Mouse (Mus musculus): ENCODE results near the gene Fhad1.
A peak's percentile ranks its signal among the peaks of the same experiment; 100 is the strongest.

Gene Fhad1

DNA sequence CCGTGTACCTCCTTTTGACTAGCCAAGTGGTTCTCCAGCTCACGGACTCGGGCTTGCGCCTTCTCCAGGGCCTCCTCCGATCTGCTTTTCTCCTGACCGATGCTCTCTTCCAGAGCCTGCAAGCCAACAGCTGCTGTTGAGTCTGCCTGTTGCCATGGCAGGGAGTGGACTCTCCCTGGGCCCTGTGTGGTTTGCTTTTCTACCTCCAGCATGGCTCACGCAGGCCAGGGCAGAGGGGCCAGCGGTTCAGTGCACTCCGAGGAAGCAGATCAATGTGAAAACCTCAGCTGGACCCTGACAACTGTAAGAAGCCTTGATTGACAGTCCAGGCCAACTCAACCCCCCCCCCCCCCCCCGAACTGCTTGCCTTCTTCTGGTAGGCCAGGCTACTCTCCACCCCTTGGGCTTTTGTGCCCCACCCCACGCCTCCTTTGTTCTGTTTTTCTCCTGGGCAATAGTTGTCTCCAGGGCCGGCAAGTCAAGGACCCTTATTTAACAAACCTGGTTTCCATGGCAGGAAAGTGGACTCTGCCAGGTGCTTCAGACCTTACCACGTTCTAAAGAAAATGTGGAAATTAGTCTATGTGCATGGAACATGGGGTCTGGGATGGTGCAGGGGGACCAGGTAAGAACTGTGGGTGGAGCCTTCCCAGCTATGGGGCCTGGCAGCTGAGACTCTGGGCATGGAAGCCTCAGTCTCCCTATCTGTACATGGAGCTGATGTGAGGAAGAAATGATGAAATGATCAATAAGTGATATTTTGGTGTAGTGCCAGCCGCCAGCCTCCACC is 81.9 kb downstream of the Fhad1 start:
- DNase-seq (ENCODE audit: low read depth, low spot score), result no peak

DNA sequence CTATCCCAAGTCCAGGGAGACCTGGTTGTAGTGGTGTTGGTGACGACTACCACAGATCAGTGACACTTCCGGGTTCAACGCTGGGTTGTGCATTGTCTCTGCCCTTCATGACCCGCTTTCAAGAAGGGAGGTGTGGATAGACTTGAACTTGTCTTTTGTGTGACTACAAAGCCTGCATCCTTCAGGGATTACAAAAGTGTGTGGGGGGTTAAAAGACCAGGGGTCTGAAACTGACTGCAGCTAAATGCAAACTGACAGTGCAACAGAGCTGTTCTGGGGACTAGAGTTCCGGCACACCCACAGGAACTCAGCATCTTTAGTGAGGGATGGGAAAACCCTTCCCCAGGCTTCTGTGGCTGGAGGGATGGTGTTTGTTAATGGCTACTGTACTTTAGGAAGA is 83.4 kb downstream of the Fhad1 start:
- DNase-seq (ENCODE audit: low read depth, low spot score), result no peak

DNA sequence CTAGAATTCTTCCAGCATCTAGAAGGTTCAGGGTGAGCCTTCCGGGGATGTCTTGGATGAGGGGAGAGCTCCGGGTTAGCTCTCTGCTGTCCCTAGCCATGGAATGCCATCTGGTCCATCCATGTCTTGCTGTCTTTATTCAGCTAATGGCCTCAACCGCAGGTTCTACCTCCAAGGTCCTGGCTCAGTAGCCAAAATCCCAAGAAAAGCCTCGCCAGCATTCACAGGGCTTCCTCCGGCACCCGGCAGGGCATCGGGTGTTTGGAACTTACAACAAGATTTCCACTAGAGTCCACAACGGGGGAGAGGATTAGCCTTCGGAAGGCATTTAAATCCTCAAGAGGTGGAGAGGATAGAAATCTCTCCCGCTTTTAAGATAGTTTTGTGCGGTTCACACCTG is 84.9 kb downstream of the Fhad1 start:
- DNase-seq (ENCODE audit: low read depth, low spot score), result no peak

DNA sequence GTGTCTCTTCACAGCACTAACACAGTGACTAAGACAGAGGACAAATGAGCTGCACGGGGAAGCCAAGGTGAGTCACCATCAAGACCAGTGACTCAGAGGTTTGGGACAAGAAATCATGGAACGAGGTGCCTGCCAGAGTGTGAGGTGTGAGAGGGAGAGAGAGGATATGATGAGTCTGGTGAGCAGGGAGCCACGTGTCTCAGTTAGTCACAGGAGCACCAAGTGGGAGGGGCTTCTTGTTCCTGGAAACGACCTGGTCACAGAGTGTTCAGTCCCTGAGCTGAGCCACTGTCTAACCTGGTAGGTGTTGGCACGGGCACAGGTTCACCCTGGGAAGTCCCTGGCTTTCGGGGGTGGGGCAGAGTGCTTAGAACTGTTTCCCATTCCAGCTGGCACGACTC is 86.0 kb downstream of the Fhad1 start:
- DNase-seq (ENCODE audit: low read depth, low spot score), result peak; percentile 33

DNA sequence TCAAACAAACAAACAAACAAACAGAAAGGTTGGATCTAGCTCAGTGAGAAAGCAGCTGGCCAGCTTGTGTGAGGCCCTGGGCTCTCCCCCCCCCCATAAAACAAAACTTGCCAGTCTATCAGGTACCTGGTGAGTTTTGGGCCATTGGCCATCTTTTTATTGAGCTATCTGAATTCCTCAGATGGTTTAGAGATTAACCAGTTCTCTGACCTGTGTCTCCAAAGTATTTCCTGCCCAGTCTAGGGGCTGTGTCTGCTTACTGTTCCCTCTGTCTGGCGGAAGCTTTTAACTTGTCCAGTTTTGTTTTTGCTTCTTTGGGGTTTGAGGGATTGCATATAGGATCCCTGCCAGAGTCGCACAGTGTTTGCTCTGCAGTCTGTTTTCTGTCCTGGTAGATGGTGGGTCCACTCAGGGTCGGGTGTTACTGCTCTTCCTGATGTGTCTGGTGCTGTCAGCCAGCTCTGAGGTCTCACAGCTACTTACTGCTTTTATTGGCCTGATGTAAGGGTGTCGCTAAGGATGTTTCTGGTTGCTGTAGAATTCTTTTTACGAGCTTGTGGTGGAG is 89.0 kb downstream of the Fhad1 start:
- no peak for DNase-seq (ENCODE audit: low read depth, low spot score)

DNA sequence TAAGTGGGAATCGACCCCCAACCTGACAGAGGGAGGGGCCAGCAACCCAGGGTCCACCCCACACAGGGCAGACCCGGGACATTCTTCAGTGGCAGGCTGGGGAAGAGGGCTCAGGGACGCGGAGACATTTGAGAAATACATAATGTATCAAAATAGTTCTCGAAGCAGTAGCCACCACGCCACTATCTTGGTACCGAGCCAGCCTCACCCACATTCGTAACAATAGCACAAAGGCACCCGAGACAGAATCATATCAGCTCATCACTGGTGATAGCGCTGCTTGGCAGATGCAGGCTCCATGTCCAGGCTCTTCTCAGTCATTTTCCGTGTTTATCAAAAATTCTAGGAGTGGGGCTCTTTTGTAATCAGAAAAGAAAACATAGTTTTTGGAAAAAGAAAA is 90.9 kb downstream of the Fhad1 start:
- DNase-seq (ENCODE audit: low read depth, low spot score), result no peak

DNA sequence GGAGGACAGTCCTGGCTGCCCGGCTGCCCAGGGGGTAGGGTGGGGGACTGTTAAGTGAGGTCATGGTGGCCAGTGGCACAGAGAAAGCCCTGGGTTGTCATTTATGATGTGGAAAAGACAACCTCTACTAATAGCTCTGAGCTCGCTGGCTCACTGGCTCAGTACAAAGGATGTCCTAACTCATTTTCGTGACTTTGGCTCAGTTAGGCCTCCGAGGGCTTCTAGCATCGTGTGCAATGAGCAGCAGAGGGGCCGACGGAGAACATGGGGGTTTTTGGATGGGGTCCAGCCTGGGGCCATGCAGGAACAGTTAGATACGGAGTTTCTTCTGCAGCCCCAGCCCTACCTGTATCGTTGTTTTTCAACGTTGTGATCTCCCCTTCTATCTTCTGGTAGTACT is 94.5 kb downstream of the Fhad1 start:
- DNase-seq (ENCODE audit: low read depth, low spot score), result no peak

DNA sequence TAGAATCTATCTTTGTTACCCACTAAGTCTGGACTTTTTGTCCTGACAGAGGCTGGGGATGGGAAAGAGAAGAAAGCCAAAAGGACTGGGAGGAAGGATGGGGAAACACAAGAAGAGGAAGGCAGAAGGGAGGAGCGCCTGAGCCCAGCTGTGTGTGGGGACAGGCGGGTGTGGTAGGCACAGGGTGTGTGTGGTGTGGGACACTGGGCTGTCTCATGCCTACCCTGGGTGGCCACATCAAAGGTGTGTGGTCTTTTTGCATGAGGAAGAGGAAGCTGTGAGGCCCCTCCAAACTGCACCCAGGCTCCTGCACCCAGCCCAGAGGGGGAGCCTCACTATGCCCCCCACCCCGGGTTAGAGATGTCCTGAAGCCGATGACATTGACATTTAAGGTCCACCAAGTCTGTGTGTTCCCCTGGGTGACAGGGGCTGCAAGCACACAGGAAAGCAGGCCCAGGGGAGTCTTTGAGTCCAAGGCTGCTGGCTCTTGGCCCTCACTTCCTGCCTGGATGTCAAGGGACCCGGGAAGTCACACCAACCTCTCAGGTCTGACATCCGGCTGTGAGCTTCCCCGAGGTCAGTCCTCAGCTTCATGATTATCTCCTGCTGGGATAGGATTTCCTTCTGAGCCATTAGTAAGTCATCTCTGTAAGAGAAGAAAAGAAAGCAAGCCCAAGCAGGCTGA is 97.0 kb downstream of the Fhad1 start:
- no peak for DNase-seq (ENCODE audit: low read depth, low spot score)

DNA sequence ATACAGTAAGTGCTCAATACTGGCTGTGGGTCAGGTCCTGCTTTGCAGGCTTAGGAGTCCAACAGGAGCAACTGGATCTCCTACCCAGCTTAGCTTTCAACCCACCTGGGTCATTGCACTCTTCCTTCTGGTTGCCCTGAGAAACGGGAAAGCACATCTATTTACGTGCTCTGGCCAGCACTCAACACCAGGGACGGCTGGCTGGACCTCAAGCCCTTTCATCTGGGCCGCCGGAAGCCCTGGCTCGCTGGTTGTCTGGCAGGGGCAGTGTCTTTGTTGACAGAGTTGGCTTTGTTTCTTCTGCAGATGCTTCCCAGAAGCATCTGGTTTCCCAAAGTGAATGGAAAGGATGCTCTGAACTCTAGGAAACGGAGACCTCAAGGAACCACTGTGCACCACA is 100.8 kb downstream of the Fhad1 start:
- DNase-seq (ENCODE audit: low read depth, low spot score), result no peak

DNA sequence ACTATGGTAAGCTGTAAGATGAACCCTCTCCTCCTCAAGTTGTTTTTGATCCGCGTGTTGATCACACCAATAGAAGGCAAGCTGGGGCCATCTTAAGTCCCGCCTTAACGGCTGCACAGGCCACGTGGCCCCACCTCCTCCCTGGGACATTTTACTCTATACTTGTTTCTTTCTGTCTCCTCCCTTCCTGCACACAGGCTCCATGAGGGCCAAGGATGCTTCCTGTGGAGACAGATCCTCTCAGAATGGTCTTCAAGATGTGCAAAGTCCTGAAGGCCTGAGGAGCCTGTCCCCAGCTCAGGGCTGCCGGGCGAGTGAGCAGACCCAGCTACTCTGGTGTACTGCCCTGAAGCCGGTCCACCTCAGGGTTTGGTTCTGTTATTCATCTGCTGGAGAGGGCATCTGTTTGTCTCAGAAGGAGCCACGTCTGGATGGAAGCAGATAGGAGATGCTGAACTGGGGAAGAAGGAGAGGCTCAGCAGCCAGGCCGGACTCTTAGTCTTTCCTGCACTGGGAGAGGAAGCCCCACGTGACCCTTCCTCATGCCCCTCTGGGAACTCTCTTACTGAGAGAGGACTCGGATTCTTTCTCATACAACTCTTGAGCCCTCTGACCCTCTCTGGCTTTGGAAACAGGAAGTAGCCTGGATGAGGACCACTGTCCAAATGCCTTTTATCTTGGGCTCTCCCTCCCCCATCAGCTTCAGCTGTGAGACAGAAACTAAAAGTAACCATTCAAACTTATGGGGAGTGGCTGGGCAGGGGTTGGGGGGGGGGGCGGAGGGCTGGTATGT is 101.5 kb downstream of the Fhad1 start:
- peak; percentile 21 for DNase-seq (ENCODE audit: low read depth, low spot score)

DNA sequence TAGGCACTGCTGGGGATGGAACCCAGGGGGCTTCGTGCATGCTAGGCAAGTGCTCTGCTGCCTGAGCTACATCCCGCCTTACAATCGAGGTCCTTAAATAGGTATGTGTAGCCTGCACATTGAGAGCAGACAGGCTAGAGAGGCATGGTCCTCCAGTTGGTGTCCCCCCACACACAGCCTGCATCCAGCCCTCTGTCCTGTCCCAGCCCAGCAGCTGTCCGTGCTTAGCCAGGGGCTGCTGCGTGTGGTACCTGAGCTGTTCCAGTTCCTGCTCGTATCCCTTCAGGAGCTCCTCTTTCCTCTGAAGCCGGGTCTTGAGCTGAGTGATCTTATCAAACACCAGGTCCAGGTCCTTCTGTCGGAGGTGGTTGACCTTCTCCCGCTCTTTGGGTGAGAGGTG is 110.2 kb downstream of the Fhad1 start:
- no peak for DNase-seq (ENCODE audit: low read depth, low spot score)

DNA sequence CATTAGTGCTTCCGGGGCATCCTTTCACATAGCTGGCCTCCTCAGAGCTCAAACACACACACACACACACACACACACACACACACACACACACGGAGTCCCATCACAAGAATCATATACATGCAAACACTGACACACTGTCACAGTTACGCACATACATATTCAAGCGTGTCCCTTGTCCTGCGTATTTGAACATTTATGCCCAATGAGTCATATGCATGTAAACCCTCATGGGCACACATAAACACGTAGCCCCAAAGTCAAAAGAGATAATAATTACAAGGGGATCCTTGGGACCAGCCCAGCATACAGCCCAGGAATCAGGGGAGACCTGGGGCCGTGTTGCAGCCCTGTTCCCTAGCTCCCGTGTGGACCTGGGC is 112.4 kb downstream of the Fhad1 start:
- DNase-seq (ENCODE audit: low read depth, low spot score), result no peak

DNA sequence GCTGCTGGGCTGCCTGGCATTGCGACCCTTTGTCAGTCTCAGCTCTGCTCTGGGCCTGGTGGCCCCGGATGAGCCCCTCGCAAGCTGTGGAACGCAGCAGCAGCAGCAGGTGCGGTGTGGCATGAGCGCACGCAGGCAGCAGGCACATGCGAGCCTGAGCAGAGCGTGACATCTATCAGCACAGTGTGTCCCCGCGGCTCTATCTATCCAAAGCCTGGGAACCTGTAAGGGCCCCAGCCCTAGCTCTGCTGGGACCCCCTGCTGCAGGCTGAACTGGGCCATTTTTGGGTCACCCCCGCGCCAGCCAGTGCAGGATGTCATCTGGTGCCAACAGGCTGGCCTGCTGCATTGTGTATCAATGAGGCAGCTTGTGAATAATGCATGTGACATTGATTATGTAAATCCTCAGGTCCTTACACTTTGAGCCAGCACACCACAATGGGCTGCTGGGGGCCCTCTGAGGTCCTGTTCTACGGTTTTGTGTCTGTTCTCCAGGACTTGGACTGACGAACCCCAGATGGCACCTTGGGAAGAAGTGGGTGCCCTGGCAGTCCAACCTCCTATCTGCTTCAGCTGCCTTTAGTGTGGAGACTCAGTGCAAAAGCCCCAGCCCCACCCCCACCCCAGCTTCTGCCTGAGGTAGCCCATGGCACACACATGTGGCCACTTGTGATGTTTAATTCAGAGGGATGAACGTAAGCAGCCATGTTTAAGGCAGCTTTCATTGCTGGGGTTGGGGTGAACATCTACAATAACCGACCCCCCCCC is 113.0 kb downstream of the Fhad1 start:
- no peak for DNase-seq (ENCODE audit: low read depth, low spot score)

DNA sequence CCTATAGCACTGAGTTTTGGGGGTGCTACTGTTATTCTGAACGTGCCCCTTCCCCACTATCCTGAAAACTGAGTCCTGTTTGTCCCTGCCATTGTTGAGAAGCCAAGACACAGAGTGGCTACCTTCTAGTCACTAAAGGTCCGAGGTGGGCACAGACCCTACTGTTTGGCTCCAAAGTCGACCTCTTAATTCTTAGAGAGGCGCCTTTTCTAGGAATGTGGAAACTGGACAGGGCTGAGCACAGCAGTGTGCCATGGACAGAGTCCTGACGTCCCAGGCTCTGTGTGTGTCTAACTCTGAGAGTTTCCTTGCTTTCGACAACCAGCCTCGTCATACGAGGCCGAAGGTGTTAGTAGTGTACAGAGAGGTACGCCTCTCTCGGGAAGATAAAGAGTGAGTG is 114.5 kb downstream of the Fhad1 start:
- DNase-seq (ENCODE audit: low read depth, low spot score), result no peak

DNA sequence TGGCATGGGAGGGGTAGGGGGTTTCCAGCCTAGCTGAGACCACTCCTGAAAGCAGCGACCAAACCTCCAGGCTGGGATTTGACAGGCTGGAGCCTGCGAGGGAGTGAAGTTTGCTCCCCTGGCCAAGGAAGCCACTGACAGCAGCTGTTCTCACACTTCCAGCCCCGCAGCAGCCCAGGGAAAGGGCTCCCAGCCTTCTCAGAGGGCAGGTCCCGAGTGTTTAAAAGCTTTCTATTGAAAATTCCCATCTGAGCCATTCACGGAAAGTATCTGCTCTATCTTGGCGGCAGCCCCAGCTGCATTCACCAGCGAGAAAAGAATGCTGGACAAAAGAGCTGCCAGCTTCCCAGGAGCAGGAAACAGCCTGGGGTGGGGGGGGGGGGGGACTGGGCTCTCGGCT is 114.9 kb downstream of the Fhad1 start:
- no peak for DNase-seq (ENCODE audit: low read depth, low spot score)

DNA sequence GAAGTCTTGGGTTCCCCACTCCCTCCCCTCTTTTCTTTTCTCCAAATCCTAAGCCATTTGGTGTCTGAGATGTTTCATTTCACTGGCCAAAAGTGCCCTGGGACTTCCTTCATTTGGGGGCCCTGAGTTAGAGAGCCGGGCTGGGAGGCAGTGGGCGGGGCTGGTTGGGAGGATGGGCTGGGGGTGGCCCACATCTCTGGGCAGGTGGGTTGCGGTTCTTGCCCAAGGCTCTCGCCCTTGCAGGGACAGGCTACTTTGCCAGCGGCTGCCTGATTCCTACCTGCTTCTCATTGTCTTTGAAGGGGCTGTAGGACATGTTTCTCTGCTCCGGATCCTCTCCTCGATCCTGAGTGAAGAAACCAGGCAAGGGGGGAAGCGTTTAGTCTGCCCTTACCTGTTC is 116.0 kb downstream of the Fhad1 start:
- DNase-seq (ENCODE audit: low read depth, low spot score), result no peak

DNA sequence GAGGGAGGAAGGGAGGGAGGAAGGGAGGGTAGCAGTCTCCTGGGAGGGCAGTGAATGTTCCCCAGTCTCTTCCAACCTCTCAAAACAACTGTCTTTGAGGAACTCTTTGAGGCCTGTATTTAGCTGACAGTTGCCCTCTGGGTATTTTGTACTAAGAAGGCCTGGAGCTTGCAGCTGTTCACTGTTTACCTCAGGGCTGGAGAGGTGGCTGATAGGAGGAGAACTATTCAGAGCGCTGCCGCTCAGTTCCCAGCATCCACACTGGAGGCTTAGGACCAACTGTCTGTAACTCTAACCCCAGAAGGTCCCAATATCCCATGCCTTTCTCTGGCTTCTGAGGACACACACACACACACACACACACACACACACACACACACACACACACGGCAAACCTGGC is 117.0 kb downstream of the Fhad1 start:
- no peak for DNase-seq (ENCODE audit: low read depth, low spot score)

DNA sequence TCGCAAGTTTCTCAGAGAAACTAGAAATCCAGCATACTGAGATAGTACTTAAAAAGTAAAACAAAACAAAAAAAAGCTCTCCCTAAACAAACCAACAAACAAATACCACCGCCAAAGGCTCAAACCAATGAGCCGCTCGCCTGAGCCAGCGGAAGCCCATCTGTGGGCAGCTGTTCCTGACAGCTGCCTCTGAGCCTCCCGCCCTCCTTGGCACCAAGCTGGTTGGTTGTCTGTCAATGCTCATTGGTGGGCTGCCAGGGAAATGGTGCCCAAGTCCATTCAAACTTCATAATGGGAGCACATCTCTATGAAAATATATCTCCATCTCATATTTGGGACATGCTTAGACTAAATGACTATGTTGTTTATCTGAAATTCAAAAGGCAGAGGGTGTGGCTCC is 117.7 kb downstream of the Fhad1 start:
- no peak for DNase-seq (ENCODE audit: low read depth, low spot score)

DNA sequence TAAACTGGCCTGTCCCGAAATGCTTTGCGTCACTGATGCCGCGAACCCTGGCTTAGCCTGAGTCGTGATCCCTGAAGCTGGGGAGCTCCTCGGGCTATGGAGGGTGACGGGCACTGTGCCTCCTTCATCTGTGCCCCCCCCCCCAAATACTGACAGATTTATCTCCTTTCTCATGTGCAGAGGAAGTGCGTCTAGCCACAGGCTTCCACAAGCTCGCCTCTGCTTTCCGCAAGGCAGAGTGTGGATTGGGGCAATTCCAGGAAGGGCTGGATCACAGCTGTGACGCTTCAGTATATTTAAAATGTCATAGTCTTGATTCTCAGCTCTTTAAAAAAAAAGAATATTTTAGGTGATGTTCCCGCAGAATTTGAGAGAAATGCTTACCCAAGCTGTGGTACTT is 119.1 kb downstream of the Fhad1 start:
- DNase-seq (ENCODE audit: low read depth, low spot score), result no peak

DNA sequence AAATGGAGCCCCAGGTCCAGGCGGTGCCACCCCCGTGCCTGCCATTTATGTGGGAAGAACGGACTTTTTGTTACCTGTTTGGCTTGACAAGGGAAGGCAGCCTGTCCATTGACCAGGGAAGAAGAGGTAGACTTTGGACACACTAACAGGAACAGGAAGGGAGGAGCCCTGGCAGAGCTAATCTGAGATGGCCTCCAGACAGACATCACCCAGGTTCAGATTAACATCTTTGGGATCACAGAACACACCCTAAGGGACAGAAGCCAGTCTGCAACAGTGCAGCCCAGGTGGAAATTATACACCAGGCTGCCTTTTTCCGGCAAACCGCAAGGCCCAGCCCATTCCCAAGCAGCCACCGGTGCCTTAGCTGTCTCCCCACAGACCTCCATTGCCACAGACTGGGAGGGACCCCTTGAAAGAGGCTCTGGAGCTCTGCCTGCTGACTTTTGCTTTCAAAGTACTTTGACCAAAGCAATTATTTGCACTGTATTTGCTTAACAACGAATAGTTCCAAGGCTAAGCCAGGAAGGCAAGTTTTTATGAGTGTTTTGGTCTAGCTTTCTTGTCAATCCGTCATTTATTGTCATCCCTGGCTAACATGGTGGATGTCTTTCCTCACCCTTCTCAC is 121.6 kb downstream of the Fhad1 start:
- DNase-seq (ENCODE audit: low read depth, low spot score), result no peak

DNA sequence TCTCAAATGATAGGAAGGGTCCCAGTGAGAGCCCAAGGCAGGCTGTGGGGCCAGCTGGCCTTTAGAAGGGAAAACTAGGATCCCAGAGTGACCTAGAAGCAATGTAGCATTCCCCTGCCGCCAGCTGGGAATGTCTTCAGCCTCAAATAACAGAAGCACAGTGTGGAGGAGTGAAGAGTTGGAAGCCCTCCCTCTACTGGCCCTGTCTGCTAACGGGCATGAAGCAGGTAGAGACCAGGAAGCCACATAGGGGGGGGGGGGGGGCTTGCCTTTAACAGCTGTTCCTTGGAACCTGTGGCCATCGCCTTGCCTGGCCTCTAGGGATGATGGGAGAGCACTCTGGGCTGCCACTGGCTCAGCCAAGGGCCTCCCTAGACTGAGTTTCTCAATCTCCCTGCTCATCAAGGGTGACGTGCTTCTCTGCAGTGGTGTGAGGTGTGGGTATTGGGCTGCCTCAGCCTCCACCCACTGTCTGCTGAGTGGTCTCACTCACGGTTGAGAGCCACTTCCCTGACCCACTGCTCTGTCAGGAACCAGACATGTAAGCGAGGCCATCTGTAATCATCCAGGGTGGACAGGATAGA is 128.4 kb downstream of the Fhad1 start:
- DNase-seq (ENCODE audit: low read depth, low spot score), result no peak

Data from skeletal muscle tissue, adult 2 months (tissue).